Mouse (Mus musculus) embryo, embryonic 11.5 days (tissue): Measurements from ENCODE around the gene Erlin1.

ENCODE experiments used
- DNase-seq: peaks from one replicate; pipeline ENCODE4 v3.0.0-alpha.2; 2012; ENCODE audit warnings: low read depth, low spot score

Gene Erlin1

GRCm38 (mm10) chr19:43998802-43999527 is 70.6 kb downstream of the Erlin1 start:
- no peak for DNase-seq

GRCm38 (mm10) chr19:43998101-43998500 is 71.5 kb downstream of the Erlin1 start:
- DNase-seq, result no peak

- DNase-seq, result no peak
These were observed 74.2 kb downstream of the Erlin1 start for GRCm38 (mm10) chr19:43995427-43995826.

GRCm38 (mm10) chr19:43992464-43992863 is 77.1 kb downstream of the Erlin1 start:
- no peak for DNase-seq

GRCm38 (mm10) chr19:43990362-43990761 is 79.2 kb downstream of the Erlin1 start:
- no peak for DNase-seq

GRCm38 (mm10) chr19:43986069-43986794 is 83.4 kb downstream of the Erlin1 start, which contains the start of gene Cpn1:
TSS of gene Cpn1 (minus strand) at chr19:43986556.
- no peak for DNase-seq
